Mouse (Mus musculus) adrenal gland, postnatal 25 days (tissue): ENCODE measurements around the gene Gm44503. TPM values are rescaled to one million over a fixed set of nuclear protein-coding genes. Genes with fewer than 3 reads are reported as not detected.

Source experiments
- DNase-seq: peaks from one replicate; pipeline ENCODE4 v3.0.0; 2021; ENCODE audit warnings: mixed read lengths
- total RNA-seq: library from RNA; stranded (reverse); gene quantifications from 2 replicates; pipeline ENCODE4 v1.2.3, GENCODE M21; 2021

Gene Gm44503
- total RNA-seq, 1 experiment from 2014 or later, result not detected

DNA sequence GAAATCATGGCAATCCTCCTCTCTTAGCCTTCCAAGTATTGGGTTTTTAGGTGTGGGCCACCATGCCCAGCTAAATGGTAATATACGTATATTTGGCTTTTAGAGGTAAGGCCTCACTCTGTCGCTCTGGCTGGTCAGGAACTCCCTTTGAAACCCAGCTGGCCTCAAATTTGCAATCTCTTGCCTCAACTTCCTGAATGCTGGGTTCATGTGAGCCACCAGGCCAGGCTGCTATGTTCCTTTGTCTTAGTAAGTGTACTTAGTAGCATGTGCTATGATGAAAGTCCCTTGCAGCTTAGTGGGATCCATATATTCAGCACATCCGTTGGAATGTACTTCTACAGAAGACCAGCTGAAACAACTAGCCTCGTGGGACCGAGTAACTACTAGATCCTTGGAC lies 16.1 kb downstream of the Gm44503 start:
- no peak for DNase-seq

GRCm38 (mm10) chr9:72975242-72975641 lies 16.6 kb downstream of the Gm44503 start:
- DNase-seq, result no peak

DNA sequence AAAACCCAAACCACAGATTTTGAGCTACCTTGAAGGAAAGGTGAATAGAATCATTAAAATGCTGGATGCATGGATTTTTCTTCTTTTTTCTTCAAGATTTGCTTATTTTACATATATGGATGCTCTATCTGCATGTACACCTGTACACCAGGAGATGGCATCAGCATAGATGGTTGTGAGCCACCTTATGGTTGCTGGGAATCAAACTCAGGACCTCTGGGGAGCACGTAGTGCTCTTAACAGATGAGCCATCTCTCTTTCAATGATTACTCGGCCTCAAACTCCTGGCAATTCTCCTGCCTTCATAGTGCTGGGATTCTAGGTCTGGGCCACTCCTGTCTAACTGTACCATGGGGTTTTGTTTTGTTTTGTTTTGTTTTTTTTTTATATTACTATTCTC lies 24.4 kb downstream of the Gm44503 start:
- DNase-seq, result no peak

GRCm38 (mm10) chr9:72985250-72986220 lies 26.9 kb downstream of the Gm44503 start, which contains the start of the genes Ccpg1os and Ccpg1:
Gene Ccpg1os, minus strand, starts transcription at chr9:72985382.
Gene Ccpg1, plus strand, starts transcription at chr9:72985429.
- peak; percentile 94 for DNase-seq

DNA sequence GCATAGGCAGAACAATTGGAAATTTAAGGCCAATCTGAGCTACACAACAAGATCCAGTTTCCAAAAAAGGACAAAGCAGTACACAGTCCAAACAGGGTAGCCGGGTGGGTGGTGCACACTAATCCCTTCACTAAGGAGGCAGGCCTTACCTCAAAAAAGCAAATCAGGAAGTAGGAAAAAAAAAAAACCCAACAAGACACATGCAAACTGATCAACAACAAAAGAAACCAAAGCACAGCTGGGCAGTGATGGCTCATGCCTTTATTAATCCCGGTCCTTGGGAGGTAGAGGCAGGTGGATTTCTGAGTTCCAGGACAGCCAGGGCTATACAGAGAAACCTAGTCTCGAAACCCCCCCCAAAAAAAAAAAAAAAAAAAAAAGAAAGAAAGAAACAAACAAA lies 29.1 kb downstream of the Gm44503 start:
- no peak for DNase-seq

DNA sequence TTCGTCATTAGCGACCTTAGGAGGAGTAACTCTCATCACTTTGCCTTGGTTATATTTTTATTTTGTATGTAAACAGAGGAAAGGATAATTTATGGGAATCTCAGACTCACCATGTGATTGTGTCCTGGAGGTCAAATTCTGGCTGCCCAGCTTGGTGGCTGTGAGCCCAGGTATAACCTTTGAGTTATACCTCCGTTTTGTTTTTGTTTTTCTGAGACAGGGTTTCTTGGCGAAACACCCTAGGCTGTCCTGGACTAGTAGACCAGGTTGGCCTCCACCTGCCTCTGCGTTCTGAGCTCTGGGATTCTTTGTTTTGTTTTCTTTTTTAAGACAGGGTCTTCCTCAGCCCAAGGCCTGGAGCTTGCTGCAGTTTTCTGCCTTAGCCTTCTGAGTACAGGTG lies 30.1 kb downstream of the Gm44503 start:
- no peak for DNase-seq

DNA sequence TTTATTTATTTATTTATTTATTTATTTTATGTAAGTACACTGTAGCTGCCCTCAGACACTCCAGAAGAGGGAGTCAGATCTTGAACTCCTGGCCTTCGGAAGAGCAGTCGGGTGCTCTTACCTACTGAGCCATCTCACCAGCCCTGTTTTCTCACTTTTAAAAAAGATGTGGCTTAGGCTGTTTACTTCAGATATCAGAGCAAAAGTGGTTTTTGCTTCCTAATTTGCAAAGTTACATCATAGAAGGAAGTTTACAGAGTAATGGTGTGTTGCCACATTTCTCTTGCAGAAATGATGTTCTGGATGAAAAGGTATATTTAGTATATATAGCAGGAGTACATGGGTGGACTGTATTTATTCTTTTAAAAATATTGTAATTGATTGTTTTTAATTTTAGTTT lies 32.8 kb downstream of the Gm44503 start:
- DNase-seq, result no peak

DNA sequence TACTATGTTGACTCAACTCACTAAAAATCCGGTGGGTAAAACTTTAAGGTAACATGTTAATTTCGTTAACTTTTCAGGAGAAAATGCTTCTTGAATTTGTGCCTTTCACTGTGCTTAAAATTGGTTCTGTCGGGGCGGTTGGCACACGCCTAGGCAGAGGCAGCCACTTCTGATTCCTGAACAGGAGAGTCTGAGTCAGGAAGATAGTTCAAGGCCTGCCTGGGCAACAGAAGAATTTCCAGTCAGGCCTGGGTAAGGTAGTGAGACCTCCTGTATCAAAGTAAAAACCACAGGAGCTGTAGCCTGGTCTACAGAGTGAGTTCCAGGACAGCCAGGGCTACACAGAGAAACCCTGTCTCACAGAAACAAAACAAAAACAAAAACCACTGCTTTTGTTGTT lies 33.9 kb downstream of the Gm44503 start:
- peak; percentile 20 for DNase-seq

GRCm38 (mm10) chr9:72996167-72996566 lies 37.5 kb downstream of the Gm44503 start:
- no peak for DNase-seq

DNA sequence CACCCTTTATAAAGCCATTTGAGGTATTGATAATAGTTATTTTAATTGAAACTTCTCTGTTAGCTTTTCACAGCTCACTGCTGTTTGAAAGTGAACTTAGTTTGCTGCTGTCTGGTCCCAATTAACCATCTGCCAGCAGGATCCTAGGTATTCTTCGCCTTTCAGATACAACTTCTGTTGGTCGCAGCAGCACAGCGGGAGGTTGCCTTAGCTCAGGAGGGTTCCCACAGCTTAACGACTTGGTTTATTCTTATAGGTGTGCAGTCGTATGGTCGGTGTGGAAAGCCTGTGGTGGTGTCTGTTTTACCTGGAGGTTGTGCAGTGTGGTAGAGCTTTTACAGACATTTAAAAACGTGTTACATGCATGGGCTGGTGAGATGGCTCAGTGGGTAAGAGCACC lies 38.2 kb downstream of the Gm44503 start:
- DNase-seq, result no peak

GRCm38 (mm10) chr9:73000487-73000886 lies 41.8 kb downstream of the Gm44503 start:
- no peak for DNase-seq

- no peak for DNase-seq
Observed at GRCm38 (mm10) chr9:73001314-73002011, 42.8 kb downstream of the Gm44503 start.

DNA sequence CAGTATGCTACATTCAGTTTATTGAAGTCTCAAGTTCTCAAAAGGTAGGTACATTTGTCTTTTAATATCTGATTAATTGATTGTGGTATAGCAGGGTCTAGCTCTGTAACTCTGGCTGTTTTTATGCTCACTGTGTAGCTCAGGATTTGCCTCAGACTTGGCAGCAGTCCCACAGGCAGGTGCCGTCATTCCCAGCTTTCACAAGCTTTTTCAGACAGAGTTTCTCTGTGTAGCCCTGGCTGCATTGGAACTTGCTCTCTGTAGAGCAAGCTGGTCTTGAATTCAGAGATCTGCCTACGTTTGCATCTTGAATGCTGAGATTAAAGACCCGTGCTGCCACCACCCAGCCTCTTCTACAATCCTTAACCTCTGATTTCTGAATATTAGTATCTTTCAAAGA lies 43.5 kb downstream of the Gm44503 start:
- peak; percentile 44 for DNase-seq

DNA sequence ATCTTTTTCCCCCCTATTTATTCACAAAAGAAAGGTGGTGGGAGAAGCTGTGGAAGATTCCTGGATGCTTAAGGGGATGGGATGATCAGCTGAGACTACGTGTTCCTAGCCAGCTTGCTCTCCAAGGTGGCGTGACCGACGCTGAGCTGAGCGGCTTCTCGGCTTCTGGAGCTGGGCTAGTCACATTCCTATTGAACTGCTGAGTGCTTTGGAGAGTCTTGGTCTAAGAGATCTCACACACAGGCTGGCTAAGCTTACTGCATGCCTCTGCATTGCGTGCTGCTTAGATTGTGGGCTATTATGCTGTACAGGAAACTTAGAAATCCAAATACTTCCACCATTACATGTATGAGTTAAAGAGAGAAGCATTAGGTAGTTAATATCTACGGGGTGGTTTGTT lies 45.4 kb downstream of the Gm44503 start:
- DNase-seq, result no peak

DNA sequence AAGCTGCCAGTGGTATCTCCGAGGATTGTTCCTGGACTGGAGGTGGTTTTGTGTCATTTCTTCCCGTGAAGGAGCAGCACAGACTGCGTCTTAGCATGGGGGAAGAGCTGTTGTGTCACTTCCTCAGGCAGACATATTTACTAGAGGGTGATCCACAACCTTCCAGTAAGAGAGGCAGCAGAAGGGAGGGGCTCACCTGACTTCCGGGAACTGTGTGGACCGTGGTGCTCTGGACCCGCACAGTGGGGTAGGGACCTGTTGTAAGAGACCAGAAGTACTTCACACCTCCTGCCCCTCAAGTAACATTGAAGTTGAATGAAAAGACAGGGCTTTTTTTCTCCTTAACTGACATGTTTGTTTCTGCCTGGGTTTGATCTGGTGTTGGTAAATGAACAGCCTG lies 46.5 kb downstream of the Gm44503 start:
- no peak for DNase-seq

GRCm38 (mm10) chr9:73006175-73006574 lies 47.5 kb downstream of the Gm44503 start:
- DNase-seq, result no peak

- DNase-seq, result no peak
Observed at GRCm38 (mm10) chr9:73008384-73008783, 49.7 kb downstream of the Gm44503 start.

DNA sequence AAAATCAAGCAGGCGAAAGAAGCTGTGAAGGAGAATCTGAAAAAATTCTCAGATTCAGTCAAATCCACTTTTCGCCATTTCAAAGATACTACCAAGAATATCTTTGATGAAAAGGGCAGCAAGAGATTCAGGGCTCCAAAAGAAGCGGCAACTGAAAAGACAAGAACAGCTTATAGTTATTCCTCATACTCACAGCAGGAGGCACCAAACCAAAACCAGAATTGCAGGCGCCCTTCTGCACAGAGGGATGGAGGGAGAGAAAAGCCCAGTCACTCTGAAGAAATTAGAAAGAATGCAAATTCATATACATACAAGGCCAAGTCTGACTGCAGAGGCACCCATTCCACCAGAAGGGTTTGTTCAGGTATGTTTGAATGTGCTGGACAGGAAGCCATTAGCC lies 54.0 kb downstream of the Gm44503 start:
- DNase-seq, result no peak

DNA sequence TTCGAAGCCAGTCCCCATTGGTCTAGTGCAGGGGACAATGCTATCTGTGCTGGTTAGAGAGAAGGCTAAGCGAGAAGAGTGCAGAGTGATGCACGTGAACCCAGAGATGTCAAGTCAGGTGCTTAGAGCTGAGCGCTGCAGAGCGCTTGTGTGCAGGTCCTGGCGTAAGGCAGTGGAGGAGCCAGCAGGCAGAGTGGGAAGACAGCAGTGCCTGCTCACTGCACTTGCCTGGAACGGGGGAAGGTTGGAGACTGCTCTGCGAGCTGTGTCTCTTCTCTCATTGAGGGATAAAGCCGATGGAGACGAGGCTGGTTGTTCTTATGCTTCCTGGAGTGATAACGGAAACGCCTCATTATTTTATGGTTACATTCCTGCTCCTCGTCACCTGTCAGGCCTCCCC lies 56.1 kb downstream of the Gm44503 start:
- DNase-seq, result no peak

DNA sequence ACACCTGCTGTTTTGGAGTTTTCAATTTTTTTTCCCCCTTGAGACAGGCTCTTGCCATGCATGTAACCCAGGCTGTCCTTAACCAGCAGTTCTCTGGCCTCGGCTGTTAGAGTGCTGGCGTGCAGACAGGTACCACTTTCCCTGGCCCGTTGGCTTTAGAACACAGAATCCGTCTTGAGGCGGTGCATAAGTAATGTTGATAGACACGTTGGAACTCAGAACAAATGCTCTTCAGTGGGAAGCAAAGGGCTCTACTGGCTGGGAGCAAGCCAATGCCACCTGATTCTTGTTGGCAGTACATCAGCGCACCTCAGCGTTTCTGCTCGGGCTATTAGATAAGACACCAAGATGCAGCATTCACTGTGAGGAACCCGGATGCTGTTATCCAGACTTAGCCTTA lies 61.2 kb downstream of the Gm44503 start:
- no peak for DNase-seq

- DNase-seq, result no peak
Observed at GRCm38 (mm10) chr9:73020566-73021097, 62.0 kb downstream of the Gm44503 start.

DNA sequence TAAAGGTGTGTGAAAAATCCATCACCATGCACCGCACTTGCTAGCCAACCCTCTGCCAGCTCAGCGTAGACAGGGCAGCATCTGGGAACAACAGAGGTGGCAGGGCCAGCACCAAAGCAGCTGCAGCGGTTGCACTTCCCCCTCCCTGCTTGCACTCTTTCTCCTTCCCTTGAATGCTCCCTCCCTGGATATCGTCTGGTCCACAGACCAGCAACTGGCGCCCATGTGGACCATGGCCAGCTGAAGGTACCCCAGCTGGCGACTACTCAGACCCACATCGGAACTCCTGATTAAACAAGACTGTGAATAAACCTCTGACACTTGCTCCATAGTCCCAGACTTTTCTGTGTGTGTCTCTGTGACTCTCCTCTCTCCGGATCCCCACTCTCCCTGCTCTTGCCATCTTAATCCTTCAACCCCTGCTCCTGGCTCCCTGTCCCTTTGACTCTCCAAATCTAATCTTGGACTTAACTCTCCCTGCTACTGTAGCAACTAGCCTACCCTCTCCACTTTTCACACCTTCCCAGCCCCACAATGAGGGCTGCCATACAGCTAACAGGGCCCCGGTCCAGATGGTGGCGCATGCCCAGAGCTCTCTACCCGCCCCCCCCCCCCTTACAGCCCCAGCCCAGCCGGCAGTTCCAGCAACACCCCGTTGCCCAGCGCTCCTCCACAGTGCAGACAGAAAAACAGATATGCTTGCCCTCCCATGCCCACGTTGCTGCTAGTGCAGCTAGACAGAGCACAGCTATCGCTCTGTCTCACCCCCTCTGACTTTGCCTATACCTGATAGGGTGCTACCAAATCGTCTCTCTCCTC lies 67.4 kb downstream of the Gm44503 start:
- no peak for DNase-seq
